Mouse (Mus musculus): ENCODE measurements around the gene Them7. TPM values are rescaled to one million over a fixed set of nuclear protein-coding genes. Genes with fewer than 3 reads are reported as not detected.

The Them7 gene
- polyA plus RNA-seq (2021; fragmentation: Nextera tagmentation) = not detected in 2 replicates
- long read RNA-seq, experiment 1 = 0 reads
- long read RNA-seq, experiment 2 = 0 reads

GRCm38 (mm10) chr2:105224134-105224986, at the start of gene Them7:
TSS of gene Them7 (plus strand) at chr2:105224320.

GRCm38 (mm10) chr2:105399085-105399891, 175.2 kb downstream of the Them7 start, which contains the start of gene Rcn1:
TSS of gene Rcn1 (minus strand) at chr2:105399319.

Other genes starting within 250 kb of the Them7 start
- 172 and 184 TPM in 2 replicates for gene Eif3m, start 207.2 kb upstream of the Them7 start, polyA plus RNA-seq (2021; fragmentation: Nextera tagmentation)
- gene Gm11060, start 132.3 kb upstream of the Them7 start, polyA plus RNA-seq (2021; fragmentation: Nextera tagmentation) = not detected in 2 replicates
- 0.10 and 0.15 TPM in 2 replicates for gene Wt1, start 97.8 kb upstream of the Them7 start, polyA plus RNA-seq (2021; fragmentation: Nextera tagmentation)
- 10.7 and 11.2 TPM in 2 replicates for gene Rcn1, start 175.0 kb downstream of the Them7 start, polyA plus RNA-seq (2021; fragmentation: Nextera tagmentation)

Data from layer of hippocampus, adult 6 months (tissue).